Mouse (Mus musculus) CH12.LX (cell line): Measurements from ENCODE around the gene Mad1l1. TPM values are rescaled to one million over a fixed set of nuclear protein-coding genes. Genes with fewer than 3 reads are reported as not detected.

Experiments used
- DNase-seq: peaks from one replicate; pipeline ENCODE4 v3.0.0-alpha.2; 2013; ENCODE audit errors: extremely low read depth
- H3K27ac ChIP-seq: 2 replicates; pipeline ENCODE4 v1.5.1; 2012; ENCODE audit warnings: low read depth, mild to moderate bottlenecking, control low read depth, moderate library complexity; ENCODE audit not compliant: insufficient read depth
- H3K27me3 ChIP-seq: replicated peaks from 2 replicates; pipeline ENCODE3; 2012; ENCODE audit warnings: inconsistent platforms
- H3K36me3 ChIP-seq, 2 experiments: replicated peaks in 1 of 2; 2 replicates each; pipeline versions ENCODE3 to v1.6.1; 2012; ENCODE audit warnings: inconsistent platforms in 1 of 2, low read length in 1 of 2, mild to moderate bottlenecking in 1 of 2, mixed read lengths in 1 of 2, moderate library complexity in 1 of 2; ENCODE audit not compliant: control insufficient read depth in 1 of 2, insufficient read depth in 1 of 2
- H3K4me1 ChIP-seq, 2 experiments: 2 replicates each; pipeline ENCODE4 v1.6.1; 2012; ENCODE audit warnings: inconsistent platforms in 1 of 2, moderate library complexity in 1 of 2; ENCODE audit not compliant: insufficient read depth in 2 of 2, control insufficient read depth in 1 of 2
- H3K4me2 ChIP-seq: 2 replicates; pipeline ENCODE4 v1.6.1; 2012; ENCODE audit warnings: low read depth, mild to moderate bottlenecking, control low read depth; ENCODE audit not compliant: poor library complexity, insufficient read depth, severe bottlenecking
- H3K4me3 ChIP-seq, 3 experiments: fragments of 150-350 bp in 1 of 3; sonication (generic) in 1 of 3; replicated peaks in 1 of 3; 2 replicates each; pipeline versions ENCODE3 to v1.5.1; 2011 to 2012; ENCODE audit warnings: low read depth in 2 of 3, low read length in 2 of 3, mild to moderate bottlenecking in 2 of 3, moderate library complexity in 2 of 3, control low read depth in 1 of 3, improper control_type of control experiment in 1 of 3, inconsistent platforms in 1 of 3, mixed read lengths in 1 of 3; ENCODE audit not compliant: poor library complexity in 1 of 3
- H3K79me2 ChIP-seq: replicated peaks from 2 replicates; pipeline ENCODE4 v1.6.1; 2012; ENCODE audit warnings: mild to moderate bottlenecking, moderate library complexity; ENCODE audit not compliant: control insufficient read depth, poor library complexity, insufficient read depth, severe bottlenecking; ENCODE audit errors: extremely low read depth
- H3K9ac ChIP-seq: 2 replicates; pipeline ENCODE4 v1.6.1; 2012; ENCODE audit warnings: low read depth, mild to moderate bottlenecking, control low read depth, moderate library complexity; ENCODE audit not compliant: insufficient read depth
- H3K9me3 ChIP-seq: replicated peaks from 2 replicates; pipeline ENCODE3; 2012; ENCODE audit warnings: low read length, inconsistent platforms, mixed read lengths
- BHLHE40 ChIP-seq: IDR thresholded peaks from 2 replicates; pipeline ENCODE4 v1.6.1; 2011; ENCODE audit warnings: mild to moderate bottlenecking, low read depth, low read length, improper control_type of control experiment
- CTCF ChIP-seq, 2 experiments: IDR thresholded peaks in 1 of 2; conservative IDR thresholded peaks in 1 of 2; 2 replicates each; pipeline ENCODE4 v1.5.1; 2011 to 2012; ENCODE audit warnings: low read depth in 2 of 2, low read length in 2 of 2, improper control_type of control experiment in 1 of 2, inconsistent platforms in 1 of 2, mild to moderate bottlenecking in 1 of 2, moderate library complexity in 1 of 2
- GABPA ChIP-seq: IDR thresholded peaks from 2 replicates; pipeline ENCODE4 v1.6.1; 2012; ENCODE audit warnings: low read depth, low read length, improper control_type of control experiment, inconsistent platforms; ENCODE audit not compliant: insufficient replicate concordance
- KAT2A ChIP-seq: IDR thresholded peaks from 2 replicates; pipeline ENCODE4 v1.6.1; 2012; ENCODE audit warnings: low read length, improper control_type of control experiment, inconsistent platforms; ENCODE audit not compliant: insufficient replicate concordance
- MEF2A ChIP-seq: IDR thresholded peaks from 2 replicates; pipeline ENCODE4 v1.6.1; 2014; ENCODE audit warnings: low read depth, mild to moderate bottlenecking, inconsistent platforms, low read length, improper control_type of control experiment, borderline replicate concordance
- MXI1 ChIP-seq: IDR thresholded peaks from 2 replicates; pipeline ENCODE4 v1.6.1; 2011; ENCODE audit warnings: mild to moderate bottlenecking, low read depth, low read length, improper control_type of control experiment
- MYC ChIP-seq: IDR thresholded peaks from 2 replicates; pipeline ENCODE4 v1.6.1; 2011; ENCODE audit warnings: low read depth, mild to moderate bottlenecking, improper control_type of control experiment, low read length
- PAX5 ChIP-seq: IDR thresholded peaks from 2 replicates; pipeline ENCODE4 v1.6.1; 2012; ENCODE audit warnings: low read length, inconsistent platforms, mixed read lengths
- POLR2AphosphoS2 ChIP-seq: IDR thresholded peaks from 2 replicates; pipeline ENCODE4 v1.6.1; 2011; ENCODE audit warnings: low read depth, low read length, improper control_type of control experiment
- TCF12 ChIP-seq: IDR thresholded peaks from 2 replicates; pipeline ENCODE4 v1.6.1; 2014; ENCODE audit warnings: low read depth, mild to moderate bottlenecking, inconsistent platforms, low read length, improper control_type of control experiment
- UBTF ChIP-seq: IDR thresholded peaks from 2 replicates; pipeline ENCODE4 v1.6.1; 2012; ENCODE audit warnings: low read depth, mild to moderate bottlenecking, inconsistent platforms, low read length, improper control_type of control experiment, moderate library complexity
- ZC3H11A ChIP-seq: IDR thresholded peaks from 2 replicates; pipeline ENCODE4 v1.6.1; 2012; ENCODE audit warnings: low read depth, mild to moderate bottlenecking, inconsistent platforms, low read length, improper control_type of control experiment
- ZNF384 ChIP-seq: IDR thresholded peaks from 2 replicates; pipeline ENCODE4 v1.6.1; 2012; ENCODE audit warnings: low read depth, low read length, improper control_type of control experiment, inconsistent platforms
- dilution Hi-C: fragments of 300-500 bp; cut with MboI; formaldehyde crosslinking; loops from 2 replicates; pipeline ENCODE4 v1.14.3; 2020; ENCODE audit warnings: low sequenced_read_pairs; ENCODE audit not compliant: extremely low pct_unique_long_range_greater_than_20kb, extremely low pct_ligation_motif_present
- in situ Hi-C: fragments of 300-500 bp; cut with MboI; formaldehyde crosslinking; loops from 3 replicates; pipeline ENCODE4 v1.14.3; 2019; ENCODE audit warnings: low sequenced_read_pairs, low pct_ligation_motif_present, low pct_unique_long_range_greater_than_20kb, mixed read lengths
- polyA plus RNA-seq: library from polyadenylated mRNA; unstranded; fragments of >175 nt; gene quantifications from 2 replicates; pipeline ENCODE4 v1.2.1, GENCODE M21; 2012; ENCODE audit warnings: low read depth; ENCODE audit not compliant: insufficient read length
- total RNA-seq, 2 experiments: library from RNA; depleted of rRNA; stranded (reverse); fragments of 300-350 nt in 1 of 2; fragments of >200 nt in 1 of 2; gene quantifications; 2 replicates each; pipeline ENCODE4 v1.2.3; 2012 to 2014

The Mad1l1 gene
- total and polyA plus RNA-seq, 3 experiments: 24.8 to 45.6 (median 28.9) TPM

GRCm38 (mm10) chr5:140208743-140209409, 112.5 kb downstream of the Mad1l1 start:
- dilution Hi-C loops: no loop called here
- no peak for DNase-seq
- peaks cover 0 to 15% of the 10 kb centered on the region in 2 experiments; a peak in 2 of 4 replicates for H3K4me1 ChIP-seq
- no peaks in the 10 kb centered on the region for H3K27me3 ChIP-seq
- H3K27ac ChIP-seq: no peak overlapping the region
- TF ChIP-seq TCF12: no peak
- no peak overlapping the region for H3K9ac ChIP-seq
- H3K79me2 ChIP-seq: no peaks in the 10 kb centered on the region
- no peaks in the 10 kb centered on the region for H3K9me3 ChIP-seq
- H3K4me3 ChIP-seq: no peak overlapping the region
- no peak overlapping the region for H3K4me2 ChIP-seq
- in situ Hi-C loops: no loop called here
- H3K36me3 ChIP-seq: peaks cover 3 to 62% of the 10 kb centered on the region in 2 experiments

GRCm38 (mm10) chr5:140206726-140207703, 114.3 kb downstream of the Mad1l1 start:
- Histone ChIP-seq H3K9ac (no peak overlapping the region), H3K4me2 (no peak overlapping the region), H3K4me3 (no peak overlapping the region), H3K36me3 (peaks cover 3 to 60% of the 10 kb centered on the region in 2 experiments), H3K9me3 (no peaks in the 10 kb centered on the region), H3K4me1 (peaks cover 0 to 24% of the 10 kb centered on the region in 2 experiments; a peak in 2 of 4 replicates), H3K27ac (no peak overlapping the region), H3K79me2 (no peaks in the 10 kb centered on the region), H3K27me3 (no peaks in the 10 kb centered on the region)
- no peak for TF ChIP-seq PAX5
- TF ChIP-seq POLR2AphosphoS2: no peak
- TF ChIP-seq CTCF (conservative IDR thresholded peaks at IDR 0.05 in 1 of 2, IDR thresholded peaks at IDR 0.05 in 1 of 2; ENCODE audit: low read depth in 2 of 2, low read length in 2 of 2): no peak
- TF ChIP-seq ZC3H11A: no peak
- no peak for TF ChIP-seq MYC
- no peak for TF ChIP-seq UBTF
- TF ChIP-seq MXI1: no peak
- no peak for TF ChIP-seq ZNF384
- no peak for TF ChIP-seq MEF2A
- TF ChIP-seq KAT2A: no peak
- no peak for TF ChIP-seq TCF12
- no peak for TF ChIP-seq GABPA
- no peak for TF ChIP-seq BHLHE40
- in situ Hi-C loops: no loop called here
- no peak for DNase-seq
- dilution Hi-C loops: no loop called here
